Mouse (Mus musculus) right cerebral cortex, postnatal 25 days (tissue): ENCODE results near the gene Tmem222.

Experiments
- DNase-seq: peaks from one replicate; pipeline ENCODE4 v3.0.0; 2022

The Tmem222 gene

DNA sequence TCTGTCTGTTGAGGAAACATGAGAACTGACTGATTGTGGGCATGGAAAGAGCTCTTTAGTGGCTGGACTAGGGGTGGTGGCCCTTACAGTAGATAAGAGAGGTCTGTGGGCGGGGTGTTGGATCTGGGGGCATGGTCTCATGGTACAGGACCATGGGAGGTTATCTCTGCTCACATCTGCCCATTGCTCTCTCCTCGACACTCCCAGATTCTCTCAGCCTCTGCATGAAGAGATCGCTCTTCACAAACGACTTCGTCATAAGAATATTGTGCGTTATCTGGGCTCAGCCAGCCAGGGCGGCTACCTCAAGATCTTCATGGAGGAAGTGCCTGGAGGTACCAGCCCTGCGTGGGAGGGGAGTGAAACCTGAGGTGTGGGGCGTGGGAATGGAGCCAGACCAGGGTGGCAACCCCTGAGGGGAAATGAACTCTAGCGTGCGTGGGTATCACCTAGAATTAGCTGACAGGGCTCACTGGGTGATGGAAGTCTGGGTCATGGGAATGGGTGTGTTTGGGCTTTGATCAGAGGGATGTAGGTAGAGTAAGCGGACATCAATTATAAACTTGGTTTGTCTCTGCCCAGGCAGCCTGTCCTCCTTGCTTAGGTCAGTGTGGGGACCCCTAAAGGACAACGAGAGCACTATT is 29.7 kb downstream of the Tmem222 start:
- DNase-seq, result no peak

DNA sequence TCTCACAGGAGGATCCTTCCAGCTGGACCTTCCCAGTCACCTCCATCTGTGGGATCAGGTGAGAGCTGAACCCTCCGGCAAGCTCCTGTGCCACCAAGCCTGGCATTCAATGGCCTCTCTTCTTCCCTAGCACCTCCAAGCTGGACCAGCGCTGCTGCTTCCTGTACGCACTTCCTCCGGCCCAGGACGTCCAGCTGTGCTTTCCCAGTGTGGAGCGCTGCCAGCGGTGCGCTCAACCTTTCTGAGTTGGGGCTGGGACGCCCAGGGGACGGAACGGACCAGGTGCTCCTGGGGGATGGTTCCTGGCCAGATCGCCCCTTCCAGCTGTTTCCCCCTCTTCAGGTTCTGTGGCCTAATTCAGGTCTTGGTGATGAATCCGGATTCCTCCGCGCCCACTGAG is 30.5 kb downstream of the Tmem222 start:
- no peak for DNase-seq

DNA sequence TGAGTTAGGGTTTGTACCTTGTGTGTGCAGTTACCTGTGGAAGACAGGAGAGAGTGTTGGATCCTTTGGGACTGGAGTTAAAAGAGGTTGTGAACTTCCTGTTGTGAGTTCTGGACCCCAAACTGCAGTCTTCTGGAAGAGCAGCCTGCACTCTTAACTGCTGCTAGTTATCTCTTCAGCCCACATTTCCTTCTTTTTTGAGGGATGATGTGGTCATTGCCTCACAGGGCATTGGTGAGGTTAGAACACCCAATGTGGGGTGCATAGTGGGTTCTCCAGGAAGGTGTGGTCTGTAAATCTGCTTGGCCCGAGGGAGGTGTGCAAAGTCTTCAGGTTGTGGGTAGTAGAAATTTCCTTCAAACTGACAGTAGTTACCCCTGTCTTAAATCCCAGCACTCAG is 33.3 kb downstream of the Tmem222 start:
- DNase-seq, result no peak

DNA sequence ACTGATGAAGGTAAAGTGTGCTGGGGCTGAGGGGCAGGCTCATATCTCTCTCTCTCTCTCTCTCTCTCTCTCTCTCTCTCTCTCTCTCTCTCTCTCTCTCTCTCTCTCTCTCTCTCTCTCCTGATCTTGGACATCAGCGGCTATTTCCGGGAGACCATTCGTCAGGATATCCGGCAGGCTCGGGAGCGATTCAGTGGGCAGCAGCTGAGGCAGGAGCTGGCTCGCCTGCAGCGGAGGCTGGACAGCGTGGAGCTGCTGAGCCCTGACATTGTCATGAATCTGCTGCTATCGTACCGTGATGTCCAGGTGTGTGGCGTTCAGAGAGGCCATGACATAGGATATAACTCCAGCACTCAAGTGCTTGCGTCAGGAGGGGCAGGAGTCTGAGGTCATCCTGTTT is 34.1 kb downstream of the Tmem222 start:
- no peak for DNase-seq

DNA sequence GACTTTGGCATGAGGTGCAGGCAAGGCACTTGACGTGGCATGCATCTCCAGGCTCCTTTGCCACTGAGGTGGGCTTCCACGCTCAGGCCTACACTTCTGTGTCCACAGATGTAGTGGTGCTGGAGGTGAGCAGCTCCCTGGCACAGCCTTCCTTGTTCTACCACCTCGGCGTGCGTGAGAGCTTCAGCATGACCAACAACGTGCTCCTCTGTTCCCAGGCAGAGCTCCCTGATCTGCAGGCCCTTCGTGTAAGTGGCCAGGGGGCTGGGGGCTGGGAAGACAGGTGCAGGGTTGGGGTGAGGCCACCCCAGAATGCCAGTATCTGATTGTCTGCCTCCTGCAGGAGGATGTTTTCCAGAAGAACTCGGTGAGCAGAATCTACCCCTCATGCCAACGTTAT is 34.9 kb downstream of the Tmem222 start:
- DNase-seq, result no peak

DNA sequence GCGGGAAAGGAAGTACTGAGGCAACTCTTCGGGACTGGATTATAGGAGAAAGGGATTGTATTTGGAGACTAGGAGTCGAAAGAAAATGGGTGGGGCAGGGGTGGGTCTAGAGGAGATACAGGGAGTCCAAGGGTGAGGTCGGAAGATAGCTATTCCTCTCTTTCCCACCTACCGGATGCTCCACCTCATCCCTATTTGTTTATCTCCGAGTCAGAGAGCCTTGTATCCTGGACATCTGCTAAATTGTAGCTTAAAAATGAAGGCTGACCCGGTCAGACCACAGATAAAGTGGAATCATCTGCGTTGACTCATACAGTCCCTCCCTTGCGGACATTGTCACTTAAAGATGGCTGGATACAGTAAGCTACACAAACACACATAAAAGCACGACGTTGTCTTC is 35.7 kb downstream of the Tmem222 start:
- no peak for DNase-seq

DNA sequence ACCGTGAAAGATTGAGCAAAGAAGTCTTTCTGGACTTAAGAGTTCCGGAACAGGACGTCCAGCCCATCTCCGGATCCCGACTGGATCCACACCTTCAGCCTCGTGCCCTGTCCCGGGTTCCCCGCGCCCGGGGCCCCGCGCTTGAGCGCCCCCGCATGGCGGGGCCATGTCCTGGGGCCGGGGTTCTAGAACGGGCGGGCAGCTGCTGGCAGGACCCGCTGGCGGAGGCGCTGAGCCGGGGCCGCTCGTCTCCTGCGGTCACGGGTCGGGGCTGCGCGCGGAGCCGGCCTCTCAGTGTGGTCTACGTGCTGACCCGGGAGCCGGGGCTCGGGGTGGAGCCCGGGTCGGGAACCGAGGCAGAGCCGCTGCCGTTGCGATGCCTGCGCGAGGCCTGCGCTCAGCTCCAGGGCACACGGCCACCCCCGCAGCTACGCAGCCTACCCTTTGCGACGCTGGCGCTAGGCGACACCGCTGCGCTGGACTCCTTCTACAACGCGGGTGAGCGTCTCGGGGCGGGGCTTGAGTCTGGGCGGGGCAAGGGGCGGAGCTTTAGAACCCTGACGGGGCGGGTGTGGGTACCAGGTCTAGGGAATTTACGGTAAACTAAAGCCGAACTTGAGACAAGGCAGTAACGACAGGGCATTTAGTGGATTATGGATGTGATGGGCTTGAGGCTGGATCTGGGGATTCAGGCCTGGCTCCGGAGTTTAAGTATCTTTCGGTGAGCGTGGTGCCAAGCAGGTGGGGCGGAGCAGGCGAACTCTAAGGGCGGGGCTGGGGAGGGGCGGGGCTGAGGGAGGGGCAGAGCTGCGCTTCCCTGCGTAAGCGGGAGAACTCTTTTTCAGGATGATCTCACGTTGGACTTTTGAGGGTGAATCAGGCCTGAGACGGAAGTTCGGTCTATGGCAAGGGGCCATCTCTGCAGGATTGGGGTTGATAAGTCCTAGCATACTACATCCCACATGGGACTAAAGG is 36.4 kb downstream of the Tmem222 start:
- peak; percentile 86 for DNase-seq

DNA sequence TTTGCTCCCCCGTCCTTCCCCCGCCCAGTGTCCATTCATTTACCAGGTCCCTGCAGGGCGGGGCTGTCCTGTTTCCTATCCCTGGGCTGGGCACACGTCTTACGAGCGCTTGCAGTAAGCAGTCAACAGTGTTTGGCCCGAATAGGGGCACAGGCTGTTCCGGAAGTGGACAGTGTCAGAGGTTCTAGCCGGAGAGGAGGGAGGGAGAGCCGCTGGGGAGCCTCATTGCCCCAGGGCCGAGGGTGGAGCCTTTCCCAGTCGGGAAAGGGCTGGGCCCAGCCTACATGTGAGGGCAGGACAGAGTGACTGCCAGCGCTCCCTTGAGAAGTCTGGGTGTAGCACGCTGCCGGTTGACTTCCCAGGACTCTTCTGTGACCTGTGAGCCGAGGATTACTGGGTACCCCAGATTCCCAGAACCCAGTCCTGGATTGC is 37.1 kb downstream of the Tmem222 start, which contains the start of gene Map3k6:
Gene Map3k6, plus strand, starts transcription at position 329 of the 432 bp plus-strand sequence.
- DNase-seq, result no peak

DNA sequence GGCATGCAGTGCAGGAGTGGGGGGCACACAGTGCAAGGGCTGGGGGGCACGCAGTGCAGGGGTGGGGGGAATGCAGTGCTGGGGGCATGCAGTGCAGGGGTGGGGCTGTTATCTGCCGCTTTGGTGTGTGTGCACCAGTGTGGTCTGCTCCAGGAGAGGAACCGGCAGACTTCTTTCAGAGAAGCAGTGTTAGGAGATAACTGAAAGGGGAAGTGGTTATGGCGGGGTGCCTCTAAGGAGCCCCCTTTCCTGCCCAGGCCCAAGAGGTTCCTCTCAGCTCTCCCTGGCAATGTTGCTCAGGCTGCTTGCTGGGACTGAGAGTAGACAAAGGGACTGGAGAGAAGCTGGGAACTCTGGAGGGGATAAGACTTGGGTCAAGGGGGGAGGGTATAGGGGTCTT is 39.7 kb downstream of the Tmem222 start:
- no peak for DNase-seq

DNA sequence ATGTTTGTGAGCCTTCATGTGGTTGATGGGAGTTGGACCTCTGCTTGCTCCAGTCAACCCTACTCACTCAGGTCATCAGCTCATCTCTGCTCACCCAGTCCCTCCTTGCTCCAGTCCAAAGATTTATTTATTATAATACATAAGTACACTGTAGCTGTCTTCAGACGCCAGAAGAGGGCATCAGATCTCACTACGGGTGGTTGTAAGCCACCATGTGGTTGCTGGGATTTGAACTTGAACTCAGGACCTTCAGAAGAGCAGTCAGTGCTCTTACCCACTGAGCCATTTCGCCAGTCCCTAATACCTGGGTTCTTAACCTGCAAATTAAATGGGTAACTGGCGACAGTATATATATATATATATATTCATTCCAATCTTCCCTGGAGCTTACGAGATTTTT is 42.2 kb downstream of the Tmem222 start:
- no peak for DNase-seq

DNA sequence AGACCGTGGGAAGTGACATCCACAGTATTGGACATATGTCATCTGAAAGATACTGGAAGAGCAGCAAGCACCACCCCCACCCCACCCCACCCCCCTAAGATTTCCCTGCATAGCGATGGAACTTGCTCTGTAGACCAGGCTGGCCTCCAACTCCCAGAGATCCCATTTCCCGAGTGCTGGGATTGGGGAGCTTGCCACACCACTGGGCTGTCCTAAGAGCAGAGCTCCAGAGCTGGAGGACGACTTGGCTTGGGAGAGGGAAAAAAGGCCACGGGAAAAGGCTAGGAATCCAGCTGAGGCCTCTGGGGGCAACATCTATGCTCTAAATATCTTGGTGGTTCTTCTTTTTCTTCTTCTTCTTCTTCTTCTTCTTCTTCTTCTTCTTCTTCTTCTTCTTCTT is 42.8 kb downstream of the Tmem222 start:
- no peak for DNase-seq

DNA sequence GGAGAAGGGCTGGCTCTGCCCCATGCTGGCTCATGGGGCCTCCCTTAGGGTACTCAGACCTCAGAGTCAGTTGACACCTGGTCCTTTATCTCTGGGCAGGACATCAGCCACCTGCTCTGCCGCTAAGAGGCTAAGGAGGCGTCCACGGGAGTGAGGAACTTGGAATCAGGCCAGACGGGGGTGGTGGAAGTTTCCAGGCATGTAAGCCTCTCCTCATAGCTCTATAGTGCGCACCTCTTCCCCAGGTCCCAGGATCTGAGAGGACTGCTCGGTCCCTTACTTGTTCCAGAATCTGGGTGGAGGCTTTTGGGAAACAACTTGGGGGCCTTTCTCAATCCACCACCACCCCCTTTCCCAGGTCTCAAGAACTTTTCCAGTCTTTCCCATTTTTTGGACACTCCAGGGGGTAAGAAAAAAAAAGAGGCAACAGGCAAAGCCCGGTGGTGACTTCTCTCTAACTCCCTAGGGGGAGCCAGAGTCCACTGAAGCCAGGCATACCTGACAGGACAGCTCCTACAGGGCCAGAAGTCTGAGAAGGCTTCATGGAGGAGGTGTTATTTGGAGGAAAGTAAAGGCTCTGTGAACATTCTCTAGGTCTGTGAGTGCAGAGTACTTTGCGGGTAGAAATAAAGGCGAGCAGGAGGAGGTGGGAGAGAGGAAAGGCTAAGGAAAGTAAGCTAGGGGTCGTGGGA is 44.2 kb downstream of the Tmem222 start:
- DNase-seq, result no peak

DNA sequence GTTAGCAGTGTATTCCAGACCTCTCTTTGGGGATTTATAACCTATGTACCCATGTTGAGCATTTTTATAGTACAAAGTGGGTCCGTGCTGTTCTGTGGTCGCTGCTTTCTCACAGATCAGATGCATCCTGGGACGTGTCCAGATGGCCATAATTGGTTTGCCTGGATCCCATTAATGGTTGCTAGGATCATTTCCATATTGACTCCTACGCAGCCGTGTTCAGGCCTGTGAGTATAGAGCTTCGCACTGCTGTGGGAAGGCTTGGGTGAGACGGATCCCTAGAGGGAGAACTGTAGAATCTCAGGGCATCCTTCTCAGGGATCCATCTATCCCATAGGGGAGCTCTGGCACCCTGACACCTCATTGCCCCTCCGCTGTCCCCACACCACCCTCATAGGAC is 48.0 kb downstream of the Tmem222 start:
- no peak for DNase-seq

DNA sequence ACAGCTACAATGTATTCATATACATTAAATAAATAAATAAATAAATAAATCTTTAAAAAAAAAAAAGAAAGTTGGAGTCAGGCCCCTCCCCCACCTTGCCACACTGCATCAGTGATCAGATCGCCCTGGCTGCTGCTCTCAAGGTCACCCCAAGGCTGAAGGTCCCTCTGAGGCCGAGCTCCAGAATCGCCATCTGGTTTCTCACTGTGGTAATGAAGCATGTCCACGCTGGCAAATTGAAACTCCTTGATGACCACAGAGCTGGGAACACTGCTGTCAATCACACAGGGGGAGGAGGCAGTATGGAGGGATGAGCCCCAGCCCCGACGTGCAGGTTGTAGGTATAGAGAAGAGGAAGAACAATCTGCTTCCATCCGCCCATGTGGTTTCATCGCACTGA is 50.0 kb downstream of the Tmem222 start:
- no peak for DNase-seq

DNA sequence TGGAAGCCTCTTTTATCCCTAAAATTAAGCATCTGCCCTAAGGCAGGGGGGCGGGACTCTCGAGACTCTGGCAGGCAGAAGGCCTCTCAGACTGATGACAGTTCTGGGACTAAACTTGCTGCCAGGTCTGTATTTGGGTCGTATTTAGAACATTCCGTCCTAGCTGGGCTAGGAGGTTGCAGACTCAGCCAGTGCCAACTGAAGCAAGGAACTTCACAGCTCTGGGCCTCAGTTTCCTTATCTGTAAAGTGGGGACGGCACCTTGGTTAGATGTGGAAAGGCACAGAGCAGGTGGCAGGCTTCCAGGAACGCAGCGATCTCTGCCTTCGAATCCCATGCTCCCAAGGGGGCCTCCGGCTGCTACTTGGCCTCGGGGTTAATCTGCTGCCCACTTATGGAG is 51.5 kb downstream of the Tmem222 start:
- no peak for DNase-seq

DNA sequence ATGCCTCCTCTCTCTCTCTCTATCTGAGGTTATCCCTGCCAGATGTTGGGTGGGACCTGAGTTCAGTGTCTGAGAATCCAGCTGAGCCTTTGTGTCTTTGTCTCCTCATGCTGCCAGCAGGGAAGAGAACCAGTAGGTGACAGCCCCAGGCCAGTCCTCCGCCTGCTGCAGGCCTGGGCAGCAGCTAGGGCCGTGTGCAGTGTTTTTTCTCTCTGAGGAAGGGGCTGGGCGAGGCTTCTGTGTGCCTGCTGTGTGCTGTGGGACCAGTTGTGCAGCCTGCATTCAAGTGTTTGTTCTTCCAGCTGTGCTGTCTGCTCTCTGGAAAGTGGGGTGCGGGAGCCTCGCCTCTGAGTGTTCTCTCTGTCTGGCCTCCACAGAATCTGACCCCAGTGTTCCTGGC is 53.7 kb downstream of the Tmem222 start:
- DNase-seq, result no peak

DNA sequence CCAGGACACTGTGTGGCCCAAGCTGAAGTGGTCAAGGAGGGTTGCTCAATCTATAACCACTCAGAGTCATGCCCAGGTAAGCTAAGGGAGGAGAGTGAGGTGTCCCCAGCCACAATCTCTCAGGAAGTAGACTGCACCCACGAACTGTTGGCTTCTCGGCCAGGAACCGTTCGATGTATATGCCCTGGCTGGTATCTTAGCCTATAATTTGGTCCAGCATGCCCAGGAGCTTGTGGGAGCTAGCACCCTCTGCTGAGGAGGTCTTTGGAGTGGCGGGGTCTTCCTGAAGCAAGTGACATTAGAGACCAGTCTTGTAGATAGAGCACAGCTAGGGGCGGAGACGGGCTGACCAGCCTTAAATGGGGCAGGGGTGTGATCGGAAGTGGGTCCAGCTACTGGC is 55.9 kb downstream of the Tmem222 start:
- DNase-seq, result no peak

DNA sequence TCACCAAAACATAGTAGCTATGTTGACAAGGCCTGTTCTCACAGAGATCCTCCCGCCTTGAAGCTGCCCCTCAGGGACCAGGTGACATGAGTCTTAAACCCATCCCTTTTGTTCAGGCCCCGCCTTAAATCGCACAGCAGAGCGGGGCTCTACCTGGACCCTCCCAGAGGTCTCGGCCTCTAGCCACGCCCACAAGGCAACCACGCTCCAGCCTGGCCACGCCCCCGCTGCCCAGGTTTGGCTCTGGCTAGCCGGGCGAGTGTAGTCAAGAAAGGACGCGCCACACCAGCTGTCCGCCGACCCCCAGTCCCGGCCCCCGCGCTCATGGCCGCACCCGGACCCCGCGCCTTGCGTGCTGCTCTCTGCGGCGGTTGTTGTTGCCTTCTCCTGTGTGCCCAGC is 56.9 kb downstream of the Tmem222 start:
- DNase-seq, result no peak

DNA sequence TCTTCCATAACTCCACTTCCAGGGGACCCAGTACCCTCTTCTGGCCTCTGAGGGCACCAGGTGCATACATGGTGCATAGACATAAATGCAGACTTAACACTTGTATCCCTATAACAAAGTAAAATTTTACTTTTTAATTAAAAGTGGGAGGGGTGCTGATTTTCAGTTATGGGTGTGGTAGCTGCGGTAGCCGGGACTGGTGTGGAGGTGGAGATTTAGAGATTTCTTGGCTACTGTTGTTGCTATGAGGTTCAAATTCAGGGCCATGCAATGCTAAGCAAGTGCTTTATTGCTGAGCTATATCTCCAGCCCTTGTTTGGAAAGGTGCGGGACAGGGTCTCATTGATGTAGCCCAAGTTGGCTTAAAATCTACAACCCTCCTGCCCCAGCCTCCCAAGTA is 58.8 kb downstream of the Tmem222 start:
- DNase-seq, result no peak

DNA sequence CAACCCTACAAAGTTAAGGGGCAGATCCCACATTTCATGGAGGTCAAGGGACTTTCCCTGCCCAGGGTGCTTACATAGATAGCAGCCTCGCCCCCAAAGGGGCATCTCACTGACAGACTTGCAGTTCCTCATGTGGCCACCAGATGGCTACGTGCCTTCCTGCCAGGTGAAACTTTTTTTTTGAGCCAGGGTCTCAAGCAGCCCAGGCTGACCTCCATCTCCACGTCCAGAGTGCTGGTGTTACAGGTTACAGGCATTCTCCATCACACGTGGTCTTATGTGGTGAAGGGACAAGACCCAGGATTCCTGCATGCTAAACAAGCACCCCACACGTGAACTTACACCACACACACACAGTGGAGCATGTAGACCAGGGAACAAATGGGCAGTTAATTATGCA is 60.0 kb downstream of the Tmem222 start:
- DNase-seq, result no peak
